Comparison of ENCODE assay signal across 9 mouse cellular contexts in genomic region chr11:99249115-99249514, GRCm38 (mm10). TPM values are rescaled to one million over a fixed set of nuclear protein-coding genes. Genes with fewer than 3 reads are reported as not detected.
A peak's percentile ranks its signal among the peaks of the same experiment; 100 is the strongest.
DNase-seq lines count a peak whose midpoint lies in the region; ATAC-seq and TF ChIP-seq lines count a peak whose summit lies in the region.
"Had no signal": no experiment of that assay in that cellular context is flagged by ENCODE, and none has a peak within 500 bp of the region (broad histone marks: within the 10 kb centered on the region; RNA-seq: fewer than 3 reads in every experiment).

No protein-coding gene starts in this region.

- WGBS in lung, adult 2 months: 59% methylated on average over 4 of the region's 4 CpGs

- no peak overlapping the region for H3K27ac ChIP-seq in testis, adult 2 months (ENCODE audit: control insufficient read depth, insufficient read depth, low read depth, low read length)
- H3K27ac ChIP-seq: limb, embryonic 12.5 days had no signal

- TF ChIP-seq POLR2A in lung, adult 2 months (IDR thresholded peaks at IDR 0.05; ENCODE audit: borderline replicate concordance, extremely low read depth, low read depth, low read length): no peak
- TF ChIP-seq POLR2A in testis, adult 2 months (IDR thresholded peaks at IDR 0.05; ENCODE audit: control insufficient read depth, low read depth, low read length): no peak

- H3K27me3 ChIP-seq in testis, adult 2 months (ENCODE audit: control insufficient read depth, insufficient read depth, low read length): no peaks in the 10 kb centered on the region
- H3K27me3 ChIP-seq: limb, embryonic 12.5 days had no signal

- H3K4me1 ChIP-seq in lung, adult 2 months (ENCODE audit: control insufficient read depth, insufficient read depth, low read length): no peaks in the 10 kb centered on the region
- no peaks in the 10 kb centered on the region; the same call in 1 of the 2 replicates for H3K4me1 ChIP-seq in testis, adult 2 months (ENCODE audit: control insufficient read depth, insufficient read depth, low read length)

- H3K4me3 ChIP-seq in lung, adult 2 months (replicated peaks; ENCODE audit: extremely low read depth, low read depth, low read length): no peak overlapping the region
- H3K4me3 ChIP-seq in testis, adult 2 months (ENCODE audit: control insufficient read depth, low read depth, low read length): no peak overlapping the region
- H3K4me3 ChIP-seq: limb, embryonic 12.5 days had no signal

- ATAC-seq in inflammation-experienced regulatory T-cells, adult 6 months: no peak

- DNase-seq in adrenal gland, postnatal 10 days: peak; percentile 55
- no peak for DNase-seq in adrenal gland, postnatal 4 days (ENCODE audit: low spot score in 2 of 2)
- no peak for DNase-seq in lung, adult 2 months
- DNase-seq in lung, adult 18-20 months: no peak
- DNase-seq in cerebellum, postnatal 36 days: peak; percentile 64 to 74
- DNase-seq in layer of hippocampus, adult 9-11 months: no peak

- no peaks in the 10 kb centered on the region for H3K36me3 ChIP-seq in testis, adult 2 months (ENCODE audit: control insufficient read depth, insufficient read depth, low read length)
- H3K36me3 ChIP-seq: limb, embryonic 12.5 days had no signal

- TF ChIP-seq CTCF in lung, adult 2 months (IDR thresholded peaks at IDR 0.05; ENCODE audit: insufficient read depth, low read length): peak; percentile 57; the same call in 1 of the 2 replicates
- TF ChIP-seq CTCF in testis, adult 2 months (IDR thresholded peaks at IDR 0.05; ENCODE audit: control insufficient read depth, insufficient read depth, insufficient replicate concordance, low read depth, low read length): peak; percentile 65; the same call in 1 of the 2 replicates

RNA-seq across cellular contexts. Expression of gene Krt222, which starts 5.2 kb away (rescaled TPM):
- 1 to 10 TPM; 1.8 to 3.3 TPM for total RNA-seq in adrenal gland, postnatal 10 days (2021)
- total RNA-seq in adrenal gland, postnatal 4 days (2021): 1 to 10 TPM; 1.2 to 1.9 TPM
- 0.11 and 0.12 TPM in 2 replicates for polyA plus RNA-seq in lung, adult 2 months (2012; rRNA removed)
- polyA plus RNA-seq in testis, adult 2 months (2012; rRNA removed): 0.12 TPM in 1 of 2 replicates, not detected in the other
- 1 to 10 TPM; 2.1 to 2.7 (median 2.1) TPM for polyA plus RNA-seq in inflammation-experienced regulatory T-cells, adult 6 months (2017; shearing (Covaris generic))

RNA-seq across cellular contexts. Expression of gene Smarce1, which starts 18.3 kb away (rescaled TPM):
- total RNA-seq in adrenal gland, postnatal 10 days (2021): 10 to 100 TPM; 53.6 to 64.9 TPM
- total RNA-seq in adrenal gland, postnatal 4 days (2021): 100 to 1,000 TPM in 1 of 2 experiments, 10 to 100 TPM in 1; 99.6 to 106 TPM
- polyA plus RNA-seq in lung, adult 2 months (2012; rRNA removed): 19.3 and 20.8 TPM in 2 replicates
- 18.5 and 18.8 TPM in 2 replicates for polyA plus RNA-seq in testis, adult 2 months (2012; rRNA removed)
- 100 to 1,000 TPM; 127 to 184 (median 159) TPM for polyA plus RNA-seq in inflammation-experienced regulatory T-cells, adult 6 months (2017; shearing (Covaris generic))

RNA-seq across cellular contexts. Expression of gene Krt24, which starts 35.9 kb away (rescaled TPM):
- total RNA-seq in adrenal gland, postnatal 10 days (2021): not detected
- total RNA-seq in adrenal gland, postnatal 4 days (2021): not detected
- not detected in 2 replicates for polyA plus RNA-seq in lung, adult 2 months (2012; rRNA removed)
- 0.15 TPM in 1 of 2 replicates, not detected in the other for polyA plus RNA-seq in testis, adult 2 months (2012; rRNA removed)
- polyA plus RNA-seq in inflammation-experienced regulatory T-cells, adult 6 months (2017; shearing (Covaris generic)): not detected

Comparison
In these comparisons a context has a peak if more than half of its experiments do, and no peak if none do; other contexts are left out.
1. DNase-seq: peak in adrenal gland, postnatal 10 days (single experiment) and cerebellum, postnatal 36 days (2 of 2); none in adrenal gland, postnatal 4 days (0 of 2), lung, adult 2 months (single experiment), lung, adult 18-20 months (0 of 2) and layer of hippocampus, adult 9-11 months (single experiment).